In genomic region chr8:86920024-86920423, GRCm38 (mm10) we compare ENCODE assay signal across 17 mouse cellular contexts. TPM values are rescaled to one million over a fixed set of nuclear protein-coding genes. Genes with fewer than 3 reads are reported as not detected.
A peak's percentile ranks its signal among the peaks of the same experiment; 100 is the strongest.
DNase-seq lines count a peak whose midpoint lies in the region; ATAC-seq and TF ChIP-seq lines count a peak whose summit lies in the region.
"Had no signal": no experiment of that assay in that cellular context is flagged by ENCODE, and none has a peak within 500 bp of the region (broad histone marks: within the 10 kb centered on the region; RNA-seq: fewer than 3 reads in every experiment).

No protein-coding gene starts in this region.

- no peak overlapping the region for H3K4me2 ChIP-seq in intestine, embryonic 15.5 days (replicated peaks)
- peak overlapping the region; percentile 22 for H3K4me2 ChIP-seq in intestine, postnatal 0 days (replicated peaks; ENCODE audit: low read depth)
- no peak overlapping the region for H3K4me2 ChIP-seq in forebrain, embryonic 15.5 days (replicated peaks)
- H3K4me2 ChIP-seq: embryonic facial prominence, embryonic 12.5 days; forebrain, embryonic 13.5 days had no signal

- 67% methylated on average over 7 of the region's 7 CpGs for WGBS in intestine, embryonic 15.5 days
- WGBS in intestine, postnatal 0 days: 42% methylated on average over 7 of the region's 7 CpGs
- 89% methylated on average over 7 of the region's 7 CpGs for WGBS in forebrain, embryonic 15.5 days

- H3K27me3 ChIP-seq in intestine, embryonic 15.5 days (replicated peaks): 0 out of 2 replicates have a peak, but pooled peaks cover 2% of the 10 kb centered on the region
- H3K27me3 ChIP-seq in intestine, postnatal 0 days (replicated peaks; ENCODE audit: control insufficient read depth, insufficient read depth, low read length): no peaks in the 10 kb centered on the region
- no peaks in the 10 kb centered on the region for H3K27me3 ChIP-seq in forebrain, embryonic 15.5 days
- H3K27me3 ChIP-seq: embryonic facial prominence, embryonic 12.5 days had no signal

- no peak overlapping the region for H3K4me3 ChIP-seq in bone marrow macrophage, adult 2 months (ENCODE audit: insufficient read depth, low read length)
- no peak overlapping the region for H3K4me3 ChIP-seq in intestine, embryonic 15.5 days (replicated peaks)
- H3K4me3 ChIP-seq in intestine, postnatal 0 days (ENCODE audit: low read depth, low read length): no peak overlapping the region
- no peak overlapping the region for H3K4me3 ChIP-seq in forebrain, embryonic 15.5 days
- H3K4me3 ChIP-seq: embryonic facial prominence, embryonic 10.5 days; embryonic facial prominence, embryonic 12.5 days; forebrain, embryonic 13.5 days had no signal

- H3K27ac ChIP-seq in bone marrow macrophage, adult 2 months (ENCODE audit: insufficient read depth, low read depth, low read length): peak overlapping the region; percentile 69
- no peak overlapping the region for H3K27ac ChIP-seq in intestine, embryonic 15.5 days
- H3K27ac ChIP-seq in intestine, postnatal 0 days (ENCODE audit: low read depth, low read length): peak overlapping the region; percentile 55; the same call in 1 of the 2 replicates
- H3K27ac ChIP-seq in forebrain, embryonic 15.5 days (replicated peaks): no peak overlapping the region
- H3K27ac ChIP-seq: embryonic facial prominence, embryonic 10.5 days; embryonic facial prominence, embryonic 12.5 days; forebrain, embryonic 13.5 days had no signal

- no peak overlapping the region for H3K9ac ChIP-seq in intestine, embryonic 15.5 days
- H3K9ac ChIP-seq in intestine, postnatal 0 days (ENCODE audit: low read depth, low read length): no peak overlapping the region
- no peak overlapping the region for H3K9ac ChIP-seq in forebrain, embryonic 15.5 days (replicated peaks)
- H3K9ac ChIP-seq: embryonic facial prominence, embryonic 12.5 days; forebrain, embryonic 13.5 days had no signal

- TF ChIP-seq POLR2A in bone marrow macrophage, adult 2 months (IDR thresholded peaks at IDR 0.05; ENCODE audit: borderline replicate concordance, low read depth, low read length): no peak

- intact Hi-C loops in heart, postnatal 25 days (cut with DNase I): no loop called here

- peaks cover 34% of the 10 kb centered on the region for H3K4me1 ChIP-seq in bone marrow macrophage, adult 2 months (ENCODE audit: control insufficient read depth, insufficient read depth, low read length)
- H3K4me1 ChIP-seq in intestine, embryonic 15.5 days (replicated peaks): peaks cover 11% of the 10 kb centered on the region
- peaks cover 11% of the 10 kb centered on the region; the same call in 1 of the 2 replicates for H3K4me1 ChIP-seq in intestine, postnatal 0 days (replicated peaks; ENCODE audit: control insufficient read depth, insufficient read depth, low read length)
- peaks cover 14% of the 10 kb centered on the region for H3K4me1 ChIP-seq in forebrain, embryonic 15.5 days

- no peaks in the 10 kb centered on the region for H3K36me3 ChIP-seq in intestine, embryonic 15.5 days
- no peaks in the 10 kb centered on the region for H3K36me3 ChIP-seq in intestine, postnatal 0 days (ENCODE audit: control insufficient read depth, insufficient read depth)
- H3K36me3 ChIP-seq in forebrain, embryonic 15.5 days: no peaks in the 10 kb centered on the region
- H3K36me3 ChIP-seq: embryonic facial prominence, embryonic 10.5 days; embryonic facial prominence, embryonic 12.5 days had no signal

- TF ChIP-seq CTCF in bone marrow macrophage, adult 2 months (IDR thresholded peaks at IDR 0.05; ENCODE audit: low read depth, low read length): no peak
- no peak for TF ChIP-seq CTCF in intestine, postnatal 0 days (IDR thresholded peaks at IDR 0.05; ENCODE audit: low read depth)

- ATAC-seq in intestine, embryonic 15.5 days: peak; percentile 72
- ATAC-seq in intestine, postnatal 0 days: peak; percentile 87
- ATAC-seq in forebrain, embryonic 15.5 days (replicated peaks): no peak
- ATAC-seq: forebrain, embryonic 13.5 days; forebrain, embryonic 16.5 days had no signal

- H3K9me3 ChIP-seq in intestine, embryonic 15.5 days: no peaks in the 10 kb centered on the region
- H3K9me3 ChIP-seq in intestine, postnatal 0 days (ENCODE audit: control insufficient read depth): no peaks in the 10 kb centered on the region
- H3K9me3 ChIP-seq in forebrain, embryonic 15.5 days: no peaks in the 10 kb centered on the region
- H3K9me3 ChIP-seq: embryonic facial prominence, embryonic 10.5 days; embryonic facial prominence, embryonic 12.5 days; forebrain, embryonic 13.5 days had no signal

- no peak for DNase-seq in gastrocnemius, adult 18-20 months (ENCODE audit: low spot score)
- no peak for DNase-seq in heart, postnatal 25 days (ENCODE audit: low spot score)
- DNase-seq: adrenal gland, adult 2 months; adrenal gland, postnatal 10 days; adrenal gland, postnatal 25 days; cerebellum, adult 11-12 months; cerebellum, adult 2 months; cerebellum, adult 9-10 months; cerebellum, postnatal 25 days had no signal

RNA-seq across cellular contexts. Expression of gene N4bp1, which starts 35.0 kb away (rescaled TPM):
- 29.4 and 31.1 TPM in 2 replicates for polyA plus RNA-seq in bone marrow macrophage, adult 2 months (2012; ENCODE audit: insufficient read depth, insufficient read length, missing spikeins)
- 8.1 and 8.5 TPM in 2 replicates for polyA plus RNA-seq in intestine, embryonic 15.5 days (2015; fragmentation: Nextera tagmentation; extraction: Ambion mirVana)
- 5.4 and 6.2 TPM in 2 replicates for polyA plus RNA-seq in intestine, postnatal 0 days (2015; fragmentation: Nextera tagmentation; extraction: Ambion mirVana)
- total RNA-seq in gastrocnemius, adult 18-20 months (2021): 10 to 100 TPM; 16.4 to 18.2 TPM
- polyA plus RNA-seq in forebrain, embryonic 15.5 days (2015; fragmentation: Nextera tagmentation; extraction: Ambion mirVana): 10.0 and 10.9 TPM in 2 replicates
- total RNA-seq in heart, postnatal 25 days (2021): 10 to 100 TPM; 15.7 to 16.9 TPM

Comparison
In these comparisons a context has a peak if more than half of its experiments do, and no peak if none do; other contexts are left out.
1. H3K27ac ChIP-seq: peak in bone marrow macrophage, adult 2 months (single experiment) and intestine, postnatal 0 days (single experiment); none in intestine, embryonic 15.5 days (single experiment) and forebrain, embryonic 15.5 days (single experiment).